Mouse (Mus musculus) heart, embryonic 13.5 days (tissue): Measurements from ENCODE around the gene Cemip2. TPM values are rescaled to one million over a fixed set of nuclear protein-coding genes. Genes with fewer than 3 reads are reported as not detected.

Experiments
- ATAC-seq: fragments of 200-750 bp; cut with Nextera tagmentation; 2 replicates; pipeline ENCODE4 v1.8.0; 2017; ENCODE audit warnings: moderate TSS enrichment; ENCODE audit not compliant: insufficient number of reproducible peaks, low FRiP score, low TSS enrichment; ENCODE audit errors: extremely low read depth
- H3K27ac ChIP-seq: fragments of 300-500 bp; sonication (generic); replicated peaks from 2 replicates; pipeline ENCODE4 v1.5.1; 2015; ENCODE audit warnings: moderate library complexity, mild to moderate bottlenecking, inconsistent platforms
- H3K27me3 ChIP-seq: fragments of 300-500 bp; sonication (generic); replicated peaks from 2 replicates; pipeline ENCODE4 v1.6.1; 2015; ENCODE audit warnings: mild to moderate bottlenecking, inconsistent platforms
- H3K36me3 ChIP-seq: fragments of 300-500 bp; sonication (generic); 2 replicates; pipeline ENCODE4 v1.6.1; 2015; ENCODE audit warnings: mild to moderate bottlenecking, inconsistent platforms
- H3K4me1 ChIP-seq: fragments of 300-500 bp; sonication (generic); 2 replicates; pipeline ENCODE4 v1.6.1; 2015; ENCODE audit warnings: inconsistent platforms
- H3K4me2 ChIP-seq: fragments of 300-500 bp; sonication (generic); 2 replicates; pipeline ENCODE4 v1.6.1; 2015; ENCODE audit warnings: inconsistent platforms, mild to moderate bottlenecking, moderate library complexity
- H3K4me3 ChIP-seq: fragments of 300-500 bp; sonication (generic); 2 replicates; pipeline ENCODE4 v1.5.1; 2015; ENCODE audit warnings: moderate library complexity, mild to moderate bottlenecking, inconsistent platforms
- H3K9ac ChIP-seq: fragments of 300-500 bp; sonication (generic); 2 replicates; pipeline ENCODE4 v1.6.1; 2015; ENCODE audit warnings: inconsistent platforms, mild to moderate bottlenecking, moderate library complexity
- H3K9me3 ChIP-seq: fragments of 300-500 bp; sonication (generic); 2 replicates; pipeline ENCODE4 v1.6.1; 2016; ENCODE audit warnings: inconsistent platforms
- WGBS: fragments of 180-500 bp; shearing (Covaris S2); methylation state at CpG from one replicate; pipeline ENCODE4 v1.1.7; 2015; ENCODE audit warnings: mixed read lengths; 5-methylcytosine and 5-hydroxymethylcytosine counted together
- polyA plus RNA-seq: library from polyadenylated mRNA; unstranded; fragments of >200 nt; fragmentation: Nextera tagmentation; extraction: Ambion mirVana; gene quantifications from 2 replicates; pipeline ENCODE4 v1.2.1, GENCODE M21; 2015

Gene Cemip2
- polyA plus RNA-seq, 1 experiment from 2014 or later, result 55.2 TPM

GRCm38 (mm10) chr19:21882110-21882940 lies 104.2 kb downstream of the Cemip2 start:
- Histone ChIP-seq H3K27me3 (no peaks in the 10 kb centered on the region), H3K27ac (peak overlapping the region; percentile 96), H3K36me3 (no peaks in the 10 kb centered on the region), H3K4me3 (peak overlapping the region; percentile 21), H3K4me1 (peaks cover 42% of the 10 kb centered on the region), H3K9ac (no peak overlapping the region), H3K9me3 (peaks cover 4% of the 10 kb centered on the region), H3K4me2 (peak overlapping the region; percentile 52)
- 13% methylated on average over 8 of the region's 8 CpGs for WGBS
- no peak for ATAC-seq

GRCm38 (mm10) chr19:21883053-21883452 lies 104.9 kb downstream of the Cemip2 start:
- 54% methylated on average over 3 of the region's 3 CpGs for WGBS
- H3K36me3 ChIP-seq, result no peaks in the 10 kb centered on the region
- peaks cover 4% of the 10 kb centered on the region for H3K9me3 ChIP-seq
- H3K27ac ChIP-seq, result peak overlapping the region; percentile 96
- H3K4me2 ChIP-seq, result peak overlapping the region; percentile 52
- H3K4me1 ChIP-seq, result peaks cover 42% of the 10 kb centered on the region
- no peaks in the 10 kb centered on the region for H3K27me3 ChIP-seq
- ATAC-seq, result no peak
- no peak overlapping the region for H3K9ac ChIP-seq
- no peak overlapping the region for H3K4me3 ChIP-seq

DNA sequence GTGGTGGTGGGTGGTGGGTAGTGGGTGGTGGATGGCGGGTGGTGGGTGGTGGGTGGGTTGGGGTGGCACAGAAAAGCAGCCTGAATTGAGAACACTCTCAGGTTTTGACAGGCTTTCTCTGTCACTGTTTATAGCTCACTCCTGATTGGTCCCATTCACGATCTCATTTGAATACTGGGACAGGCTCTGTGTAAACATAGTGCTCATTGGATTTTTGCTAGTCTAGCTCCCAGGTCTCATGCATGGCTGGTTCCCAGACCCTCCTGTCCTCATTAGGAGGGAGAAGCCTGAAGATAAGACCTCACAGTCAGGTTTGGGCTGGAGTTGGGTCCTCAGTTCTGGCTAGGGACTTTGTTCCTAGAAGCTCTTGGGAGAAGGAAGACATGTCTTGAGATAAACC lies 105.8 kb downstream of the Cemip2 start:
- 72% methylated on average over 2 of the region's 2 CpGs for WGBS

GRCm38 (mm10) chr19:21884385-21884784 lies 106.2 kb downstream of the Cemip2 start:
- ATAC-seq, result no peak
- Histone ChIP-seq H3K27me3 (no peaks in the 10 kb centered on the region), H3K4me2 (no peak overlapping the region), H3K9me3 (no peaks in the 10 kb centered on the region), H3K27ac (peak overlapping the region; percentile 68), H3K4me3 (no peak overlapping the region), H3K4me1 (peaks cover 42% of the 10 kb centered on the region), H3K9ac (no peak overlapping the region), H3K36me3 (no peaks in the 10 kb centered on the region)
- 59% methylated on average over 4 of the region's 4 CpGs for WGBS

More for the DNA sequence above, 105.8 kb downstream of the Cemip2 start:
- Histone ChIP-seq H3K4me3 (no peak overlapping the region), H3K27ac (peak overlapping the region; percentile 68), H3K36me3 (no peaks in the 10 kb centered on the region), H3K4me1 (peaks cover 42% of the 10 kb centered on the region), H3K27me3 (no peaks in the 10 kb centered on the region), H3K9ac (no peak overlapping the region), H3K4me2 (no peak overlapping the region), H3K9me3 (peaks cover under 1% of the 10 kb centered on the region; the same call in 1 of the 2 replicates)
- no peak for ATAC-seq

GRCm38 (mm10) chr19:21886166-21886657 lies 108.1 kb downstream of the Cemip2 start:
- Histone ChIP-seq H3K27me3 (no peaks in the 10 kb centered on the region), H3K4me2 (no peak overlapping the region), H3K36me3 (no peaks in the 10 kb centered on the region), H3K9me3 (peaks cover 2% of the 10 kb centered on the region; the same call in 1 of the 2 replicates), H3K9ac (no peak overlapping the region), H3K27ac (peak overlapping the region; percentile 62), H3K4me3 (no peak overlapping the region), H3K4me1 (peaks cover 58% of the 10 kb centered on the region)
- WGBS, result 15% methylated on average over 4 of the region's 4 CpGs
- no peak for ATAC-seq

- Histone ChIP-seq H3K4me3 (no peak overlapping the region), H3K4me2 (no peak overlapping the region), H3K36me3 (no peaks in the 10 kb centered on the region), H3K27me3 (no peaks in the 10 kb centered on the region), H3K27ac (peak overlapping the region; percentile 82), H3K9me3 (peaks cover 2% of the 10 kb centered on the region; the same call in 1 of the 2 replicates), H3K4me1 (peaks cover 33% of the 10 kb centered on the region), H3K9ac (no peak overlapping the region)
- no peak for ATAC-seq
- WGBS, result 7% methylated on average over 2 of the region's 2 CpGs
Measured at GRCm38 (mm10) chr19:21890699-21891098, 112.6 kb downstream of the Cemip2 start.

DNA sequence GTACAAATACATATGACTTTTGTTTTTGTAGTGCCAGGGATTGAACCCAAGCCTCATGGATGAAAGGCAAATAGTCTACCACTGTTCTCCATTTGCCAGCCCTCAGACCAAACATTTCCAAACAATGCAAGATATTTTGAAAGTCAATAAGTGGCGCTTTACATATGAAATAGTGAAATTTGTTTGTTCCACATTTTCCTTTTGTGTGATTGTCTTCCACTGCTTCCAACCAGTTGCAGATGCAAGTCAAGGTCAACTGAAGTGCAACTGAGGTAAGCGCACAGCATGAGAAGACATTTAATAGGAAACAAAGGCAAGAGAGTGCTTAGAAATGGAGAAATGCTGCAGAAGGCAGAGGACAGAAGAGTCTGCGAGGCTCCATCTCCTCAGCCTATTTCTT lies 116.7 kb downstream of the Cemip2 start:
- H3K4me3 ChIP-seq, result no peak overlapping the region
- no peak overlapping the region for H3K27ac ChIP-seq
- no peaks in the 10 kb centered on the region for H3K27me3 ChIP-seq
- 83% methylated on average over 3 of the region's 3 CpGs for WGBS
- H3K9ac ChIP-seq, result no peak overlapping the region
- H3K4me1 ChIP-seq, result peaks cover 31% of the 10 kb centered on the region
- no peaks in the 10 kb centered on the region for H3K9me3 ChIP-seq
- H3K4me2 ChIP-seq, result no peak overlapping the region
- ATAC-seq, result no peak
- H3K36me3 ChIP-seq, result no peaks in the 10 kb centered on the region

- no peaks in the 10 kb centered on the region for H3K9me3 ChIP-seq
- H3K4me2 ChIP-seq, result no peak overlapping the region
- no peak for ATAC-seq
- H3K4me3 ChIP-seq, result no peak overlapping the region
- H3K27me3 ChIP-seq, result no peaks in the 10 kb centered on the region
- WGBS, result 74% methylated on average over 5 of the region's 5 CpGs
- no peak overlapping the region for H3K27ac ChIP-seq
- H3K36me3 ChIP-seq, result no peaks in the 10 kb centered on the region
- H3K4me1 ChIP-seq, result peaks cover 24% of the 10 kb centered on the region
- no peak overlapping the region for H3K9ac ChIP-seq
Measured at GRCm38 (mm10) chr19:21895540-21895939, 117.4 kb downstream of the Cemip2 start.

DNA sequence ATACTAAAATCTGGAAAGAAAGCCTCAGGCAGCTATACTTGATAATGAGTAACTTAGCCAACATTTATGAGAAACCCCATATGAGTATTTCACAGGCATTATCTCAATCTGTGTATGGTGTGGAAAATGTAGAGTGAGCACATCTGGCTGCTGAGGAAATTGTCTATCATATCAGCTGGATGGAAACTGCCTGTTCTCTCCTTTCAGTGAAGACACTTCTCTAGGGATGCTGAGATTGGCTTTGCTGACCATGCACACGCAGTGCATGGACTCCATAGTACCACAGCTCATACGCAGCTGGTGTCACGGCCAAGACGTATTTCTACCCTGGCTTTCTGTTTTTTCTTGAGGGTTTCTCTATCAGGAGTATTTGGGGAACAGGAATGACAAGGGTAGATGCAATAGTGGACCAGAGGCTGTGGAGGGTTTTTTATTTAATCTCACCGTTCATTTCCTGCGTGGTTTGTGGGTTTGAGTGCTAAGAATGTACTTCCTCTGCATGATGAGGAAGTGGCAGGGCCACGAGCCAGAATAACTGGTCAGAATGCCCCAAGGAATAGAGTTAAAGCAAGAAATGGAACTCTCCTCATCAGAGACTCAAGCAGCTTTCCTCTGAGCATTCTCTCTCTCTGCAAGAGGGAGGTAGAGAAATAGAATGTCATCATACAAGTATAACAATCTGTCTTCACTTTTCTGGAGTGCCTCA lies 119.1 kb downstream of the Cemip2 start:
- H3K4me2 ChIP-seq, result no peak overlapping the region
- H3K9ac ChIP-seq, result no peak overlapping the region
- H3K4me3 ChIP-seq, result no peak overlapping the region
- H3K4me1 ChIP-seq, result peaks cover 15% of the 10 kb centered on the region; the same call in 1 of the 2 replicates
- H3K27ac ChIP-seq, result peak overlapping the region; percentile 63
- H3K9me3 ChIP-seq, result no peaks in the 10 kb centered on the region
- WGBS, result 46% methylated on average over 7 of the region's 7 CpGs
- no peaks in the 10 kb centered on the region for H3K27me3 ChIP-seq
- H3K36me3 ChIP-seq, result no peaks in the 10 kb centered on the region
- no peak for ATAC-seq

DNA sequence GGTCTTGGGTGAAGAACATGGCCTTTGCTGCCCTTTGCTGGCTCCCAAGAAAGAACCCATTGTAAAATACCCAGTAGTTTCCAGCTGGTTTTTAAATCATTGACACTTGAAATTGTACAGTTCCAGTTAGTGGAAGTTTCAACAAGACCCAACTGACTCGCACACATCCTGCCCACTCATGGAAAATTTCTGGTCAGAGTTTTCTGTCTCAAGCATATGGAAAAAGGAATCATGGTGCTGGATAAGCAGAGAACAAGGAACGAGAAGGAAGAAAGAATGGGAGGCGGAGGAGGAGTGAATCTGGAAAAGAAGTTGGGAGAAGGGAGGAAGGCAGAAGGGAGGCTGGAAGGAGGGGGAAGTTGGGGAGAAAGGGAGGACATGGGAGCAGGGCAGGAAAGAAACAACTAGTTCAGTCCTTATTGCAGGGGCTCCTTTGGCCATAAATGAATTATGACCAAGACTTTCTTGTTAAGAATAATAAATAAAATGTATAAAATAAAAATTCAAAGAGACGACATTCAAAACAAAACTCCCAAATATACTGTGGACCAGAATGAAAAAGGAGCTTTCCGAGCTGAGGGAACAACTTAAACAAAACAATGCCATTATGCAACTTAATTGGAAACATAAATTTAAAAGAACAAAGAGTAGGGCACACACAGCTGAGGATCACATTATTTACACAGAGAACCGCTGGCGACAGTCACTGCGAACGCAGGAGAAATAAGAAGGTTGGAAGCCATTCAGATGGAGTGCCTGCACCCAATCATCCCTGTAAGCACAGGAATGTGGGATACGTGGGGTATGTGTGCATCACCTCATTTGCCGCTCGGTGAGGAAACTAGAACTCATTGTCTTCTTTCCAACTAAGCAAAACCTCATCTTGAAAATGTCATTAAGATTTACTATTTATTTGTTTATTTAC lies 120.1 kb downstream of the Cemip2 start:
- Histone ChIP-seq H3K9me3 (no peaks in the 10 kb centered on the region), H3K27me3 (no peaks in the 10 kb centered on the region), H3K36me3 (no peaks in the 10 kb centered on the region), H3K27ac (peak overlapping the region; percentile 63), H3K4me1 (peaks cover 15% of the 10 kb centered on the region; the same call in 1 of the 2 replicates), H3K9ac (no peak overlapping the region), H3K4me3 (no peak overlapping the region), H3K4me2 (no peak overlapping the region)
- no peak for ATAC-seq
- 65% methylated on average over 12 of the region's 12 CpGs for WGBS
